Mouse (Mus musculus): ENCODE results near the gene Ebf4.

The Ebf4 gene

GRCm38 (mm10) chr2:130294936-130295277 is at the start of gene Ebf4:
Gene Ebf4 (plus strand): TSS chr2:130295169.
- CTCF ChIA-PET: interaction anchor here (0.5 kb wide), 1 partner anchor 577 kb away, joined by 3 read pairs; no protein-coding TSS in a partner anchor

- CTCF ChIA-PET: no interaction called here
Observed at GRCm38 (mm10) chr2:130246912-130247311, 48.1 kb upstream of the Ebf4 start.

- CTCF ChIA-PET: no interaction called here
Observed at GRCm38 (mm10) chr2:130248226-130248625, 46.7 kb upstream of the Ebf4 start.

GRCm38 (mm10) chr2:130256762-130257161 is 38.2 kb upstream of the Ebf4 start:
- CTCF ChIA-PET: no interaction called here

- CTCF ChIA-PET: interaction anchor here (0.7 kb wide), 1 partner anchor 352 kb away, joined by 3 read pairs; no protein-coding TSS in a partner anchor
Observed at GRCm38 (mm10) chr2:130260822-130261221, 34.1 kb upstream of the Ebf4 start.

GRCm38 (mm10) chr2:130261914-130262313 is 33.1 kb upstream of the Ebf4 start:
- CTCF ChIA-PET: no interaction called here

- CTCF ChIA-PET: no interaction called here
Observed at GRCm38 (mm10) chr2:130262398-130262797, 32.6 kb upstream of the Ebf4 start.

- CTCF ChIA-PET: no interaction called here
Observed at GRCm38 (mm10) chr2:130265520-130265919, 29.4 kb upstream of the Ebf4 start.

GRCm38 (mm10) chr2:130268074-130268473 is 26.9 kb upstream of the Ebf4 start:
- CTCF ChIA-PET: no interaction called here

- CTCF ChIA-PET: no interaction called here
Observed at GRCm38 (mm10) chr2:130273732-130274131, 21.2 kb upstream of the Ebf4 start.

GRCm38 (mm10) chr2:130274149-130274861 is 20.7 kb upstream of the Ebf4 start, which contains the start of gene Nop56:
Gene Nop56 (plus strand): TSS chr2:130274430.
- CTCF ChIA-PET: interaction anchor here (0.9 kb wide), 1 partner anchor 10 kb away, joined by 3 read pairs; the partner anchor contains the start of gene Idh3b

- CTCF ChIA-PET: interaction anchor here (0.9 kb wide), 1 partner anchor 9 kb away, joined by 3 read pairs; the partner anchor contains the start of gene Idh3b
Observed at GRCm38 (mm10) chr2:130274862-130275261, 20.1 kb upstream of the Ebf4 start.

GRCm38 (mm10) chr2:130275649-130276048 is 19.3 kb upstream of the Ebf4 start:
- CTCF ChIA-PET: no interaction called here

GRCm38 (mm10) chr2:130279600-130280091 is 15.3 kb upstream of the Ebf4 start:
- CTCF ChIA-PET: no interaction called here

GRCm38 (mm10) chr2:130280224-130280623 is 14.7 kb upstream of the Ebf4 start:
- CTCF ChIA-PET: no interaction called here

GRCm38 (mm10) chr2:130280818-130281217 is 14.2 kb upstream of the Ebf4 start:
- CTCF ChIA-PET: no interaction called here

- CTCF ChIA-PET: interaction anchor here (0.7 kb wide), 1 partner anchor 9 kb away, joined by 3 read pairs; the partner anchor contains the start of gene Nop56
Observed at GRCm38 (mm10) chr2:130283854-130284654, 10.9 kb upstream of the Ebf4 start, which contains the start of gene Idh3b. Gene Idh3b (minus strand): TSS chr2:130284547.

- CTCF ChIA-PET: no interaction called here
Observed at GRCm38 (mm10) chr2:130289086-130289485, 5.9 kb upstream of the Ebf4 start.

- CTCF ChIA-PET: interaction anchor here (0.6 kb wide), 1 partner anchor 286 kb away, joined by 3 read pairs; no protein-coding TSS in a partner anchor
Observed at GRCm38 (mm10) chr2:130291434-130291833, 3.5 kb upstream of the Ebf4 start.

GRCm38 (mm10) chr2:130293009-130293408 is 2.0 kb upstream of the Ebf4 start:
- CTCF ChIA-PET: interaction anchor here (0.6 kb wide), 1 partner anchor 21 kb away, joined by 3 read pairs; no protein-coding TSS in a partner anchor

GRCm38 (mm10) chr2:130293486-130293885 is 1.5 kb upstream of the Ebf4 start:
- CTCF ChIA-PET: no interaction called here

GRCm38 (mm10) chr2:130294218-130294935 is 592 bp upstream of the Ebf4 start:
- CTCF ChIA-PET: interaction anchor here (0.5 kb wide), 1 partner anchor 577 kb away, joined by 3 read pairs; no protein-coding TSS in a partner anchor
